Mouse (Mus musculus) left cerebral cortex, postnatal 4 days (tissue): Measurements from ENCODE around the gene Cyp4a10. TPM values are rescaled to one million over a fixed set of nuclear protein-coding genes. Genes with fewer than 3 reads are reported as not detected.
A peak's percentile ranks its signal among the peaks of the same experiment; 100 is the strongest.
"Not testable (repeated sequence)": the region's sequence is repeated elsewhere in the genome, so short reads cannot be mapped to it uniquely, and the experiment has no call there.

Experiments
- DNase-seq: peaks from one replicate; pipeline ENCODE4 v3.0.0-alpha.2; 2022
- intact Hi-C: fragments of 180-260 bp; cut with DNase I; formaldehyde crosslinking; loops from one replicate; pipeline ENCODE4 v1.15.1; 2025
- total RNA-seq, 2 experiments: library from RNA; stranded (reverse); gene quantifications; 2 replicates each; pipeline ENCODE4 v1.2.3; 2021

Cyp4a10 gene
- total RNA-seq = not detected

GRCm38 (mm10) chr4:115518000-115518399 lies at the start of gene Cyp4a10:
Gene Cyp4a10, plus strand, starts transcription at chr4:115518264.
- intact Hi-C loops, DNase-seq: not testable (repeated sequence)

DNA sequence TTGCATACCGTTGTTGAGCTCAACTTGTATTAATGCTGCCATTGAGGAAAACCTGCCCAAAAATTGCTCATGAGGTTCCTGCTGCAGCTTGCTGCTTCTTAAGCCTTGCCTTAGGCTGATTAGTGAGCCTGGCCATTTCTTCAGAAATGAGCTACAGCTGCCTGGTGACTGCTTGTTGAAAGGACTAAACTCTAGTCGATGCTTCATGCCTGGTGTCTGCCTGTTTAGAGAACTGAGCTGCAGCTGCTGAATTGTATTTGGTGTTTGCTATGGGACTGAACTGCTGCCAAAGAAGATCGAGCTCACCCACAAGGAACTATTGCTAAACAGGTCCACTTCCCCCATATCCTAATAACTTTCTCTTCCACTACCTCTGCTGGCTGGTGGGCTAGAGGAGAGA lies 44.5 kb upstream of the Cyp4a10 start:
- DNase-seq, intact Hi-C loops: not testable (repeated sequence)

GRCm38 (mm10) chr4:115476051-115476450 lies 42.0 kb upstream of the Cyp4a10 start:
- peak; percentile 2 for DNase-seq
- intact Hi-C loops = not testable (repeated sequence)

- DNase-seq = no peak
- intact Hi-C loops = no loop called here
Measured at GRCm38 (mm10) chr4:115481006-115481652, 36.9 kb upstream of the Cyp4a10 start.

DNA sequence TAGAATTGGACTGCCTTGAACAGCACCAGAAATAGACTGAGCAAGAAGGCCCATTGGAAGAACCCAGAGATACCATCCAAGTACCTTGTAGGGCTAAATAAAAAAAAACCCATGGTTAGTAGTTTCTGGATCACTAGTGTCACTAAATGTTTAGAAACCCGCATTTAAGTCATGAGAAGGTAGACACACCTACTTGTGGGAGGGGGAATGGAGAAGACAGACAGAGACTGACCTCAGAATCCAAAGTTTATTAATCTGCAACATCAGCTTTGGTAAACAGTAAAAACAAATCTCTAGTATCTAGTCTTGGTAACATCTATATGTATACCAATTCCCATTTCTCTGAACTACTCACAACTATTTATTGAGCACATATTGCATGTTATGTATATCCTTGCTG lies 22.1 kb upstream of the Cyp4a10 start, which contains the start of gene Cyp4a14:
Cyp4a14 (minus strand) TSS at position 142 of the 400 bp plus-strand sequence.
- intact Hi-C loops = no loop called here
- no peak for DNase-seq

GRCm38 (mm10) chr4:115497466-115497865 lies 20.6 kb upstream of the Cyp4a10 start:
- intact Hi-C loops = no loop called here

DNA sequence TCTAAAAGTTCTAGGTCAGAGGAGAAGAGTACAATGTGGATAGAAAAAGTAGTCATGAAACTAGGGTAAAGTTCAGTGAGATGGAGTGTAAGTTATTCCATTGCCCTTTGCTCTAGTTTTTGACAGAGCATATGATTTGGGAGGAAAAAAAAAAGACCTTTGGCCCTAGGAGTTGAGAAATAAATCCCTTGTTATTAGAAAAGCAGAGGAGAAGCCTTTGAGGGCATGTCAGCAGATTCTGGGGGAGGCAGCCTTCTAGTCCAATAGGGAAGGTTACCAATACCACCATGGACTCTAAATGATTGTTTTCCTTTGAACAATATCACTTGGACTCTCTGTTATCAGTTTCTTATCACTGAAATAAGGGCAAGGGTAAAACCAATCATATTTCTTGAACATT lies 4.1 kb upstream of the Cyp4a10 start:
- intact Hi-C loops, DNase-seq: not testable (repeated sequence)

More at GRCm38 (mm10) chr4:115497466-115497865, 20.6 kb upstream of the Cyp4a10 start:
- DNase-seq = no peak

GRCm38 (mm10) chr4:115519444-115519843 lies 1.4 kb downstream of the Cyp4a10 start:
- intact Hi-C loops = no loop called here
- no peak for DNase-seq

- intact Hi-C loops = no loop called here
Measured at GRCm38 (mm10) chr4:115521766-115522165, 3.7 kb downstream of the Cyp4a10 start.

DNA sequence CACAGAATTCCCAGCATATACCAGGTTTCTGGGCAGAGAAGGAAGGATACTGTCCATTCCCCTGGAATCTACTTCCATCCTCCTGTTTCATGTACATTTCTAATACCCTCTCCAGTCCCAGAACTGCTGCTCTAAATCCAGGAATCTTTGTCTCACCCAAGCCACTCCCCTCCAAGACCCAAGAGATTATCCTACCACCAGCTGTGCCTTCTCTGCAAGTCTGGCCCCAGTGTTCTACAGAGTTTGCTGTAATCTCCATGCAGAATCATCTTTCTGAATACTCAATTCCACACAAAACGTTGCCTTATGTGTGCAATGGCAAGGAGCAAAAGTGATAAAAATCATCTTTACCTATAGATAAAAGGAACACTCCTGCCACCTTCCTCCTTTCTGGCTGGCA lies 27.0 kb downstream of the Cyp4a10 start:
- intact Hi-C loops = no loop called here
- DNase-seq = no peak

More at GRCm38 (mm10) chr4:115521766-115522165, 3.7 kb downstream of the Cyp4a10 start:
- no peak for DNase-seq

- no peak for DNase-seq
- intact Hi-C loops = no loop called here
Measured at GRCm38 (mm10) chr4:115546141-115546828, 28.2 kb downstream of the Cyp4a10 start.

GRCm38 (mm10) chr4:115552726-115553125 lies 34.7 kb downstream of the Cyp4a10 start:
- intact Hi-C loops = no loop called here

DNA sequence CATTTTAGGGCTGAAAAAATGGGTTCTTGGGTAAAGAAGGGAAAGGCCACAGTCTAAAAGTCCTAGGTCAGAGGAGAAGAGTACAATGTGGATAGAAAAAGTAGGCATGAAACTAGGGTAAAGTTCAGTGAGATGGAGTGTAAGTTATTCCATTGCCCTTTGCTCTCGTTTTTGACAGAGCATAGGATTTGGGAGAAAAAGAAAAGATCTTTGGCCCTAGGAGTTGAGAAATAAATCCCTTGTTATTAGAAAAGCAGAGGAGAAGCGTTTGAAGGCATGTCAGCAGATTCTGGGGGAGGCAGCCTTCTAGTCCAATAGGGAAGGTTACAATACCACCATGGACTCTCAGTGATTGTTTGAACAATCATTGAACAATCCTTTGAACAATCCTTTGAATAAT lies 37.4 kb downstream of the Cyp4a10 start:
- DNase-seq = no peak
- intact Hi-C loops = no loop called here

More at GRCm38 (mm10) chr4:115552726-115553125, 34.7 kb downstream of the Cyp4a10 start:
- no peak for DNase-seq

DNA sequence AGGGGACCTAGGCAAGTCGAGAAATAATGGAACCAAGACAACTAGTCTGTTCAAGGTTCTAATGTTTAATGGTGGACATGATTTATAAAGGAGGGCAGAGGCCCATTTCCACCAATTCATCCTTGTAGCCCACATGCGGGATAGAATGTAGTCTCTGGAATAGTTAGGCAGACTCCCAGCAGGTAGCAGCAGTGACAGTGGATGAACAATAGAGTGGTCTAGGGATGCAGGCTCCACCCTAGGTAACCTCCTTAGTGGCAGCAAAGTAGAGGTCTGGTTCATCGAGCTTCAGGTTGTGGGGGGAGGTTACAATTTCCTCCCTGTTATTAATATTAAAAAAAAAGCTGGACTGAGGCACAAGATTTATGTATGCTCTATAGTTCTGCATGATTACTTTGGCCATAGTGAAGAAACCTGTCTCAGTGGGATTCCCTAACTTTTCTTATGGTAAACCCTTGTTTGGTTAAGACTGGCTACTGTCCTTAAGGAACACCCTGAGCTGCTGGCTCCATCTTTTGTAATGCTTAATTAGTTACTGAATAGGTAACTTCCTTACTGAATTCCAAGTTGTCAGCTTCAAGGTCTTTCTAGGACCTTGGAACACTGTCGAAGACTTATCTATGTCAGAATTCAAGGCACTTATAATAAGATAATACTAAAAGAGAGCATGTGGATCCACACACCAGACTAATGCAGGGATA lies 39.9 kb downstream of the Cyp4a10 start:
- intact Hi-C loops = no loop called here
- no peak for DNase-seq

DNA sequence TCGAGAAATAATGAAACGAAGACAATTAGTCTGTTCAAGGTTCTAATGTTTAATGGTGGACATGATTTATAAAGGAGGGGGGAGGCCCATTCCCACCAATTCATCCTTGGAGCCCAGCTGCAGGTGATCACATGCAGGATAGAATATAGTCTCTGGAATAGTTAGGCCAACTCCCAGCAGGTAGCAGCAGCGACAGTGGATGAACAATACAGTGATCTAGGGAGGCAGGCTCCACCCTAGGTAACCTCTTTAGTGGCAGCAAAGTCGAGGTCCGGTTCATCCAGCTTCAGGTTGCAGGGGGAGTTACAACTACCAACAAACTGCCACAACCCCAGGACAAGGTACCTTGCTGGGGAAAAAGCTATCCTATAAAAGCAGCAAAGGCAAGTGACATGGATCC lies 43.2 kb downstream of the Cyp4a10 start:
- intact Hi-C loops, DNase-seq: not testable (repeated sequence)

- DNase-seq = no peak
- intact Hi-C loops = no loop called here
Measured at GRCm38 (mm10) chr4:115563401-115563800, 45.3 kb downstream of the Cyp4a10 start, which contains the start of gene Cyp4a31. Gene Cyp4a31, plus strand, starts transcription at chr4:115563649.

DNA sequence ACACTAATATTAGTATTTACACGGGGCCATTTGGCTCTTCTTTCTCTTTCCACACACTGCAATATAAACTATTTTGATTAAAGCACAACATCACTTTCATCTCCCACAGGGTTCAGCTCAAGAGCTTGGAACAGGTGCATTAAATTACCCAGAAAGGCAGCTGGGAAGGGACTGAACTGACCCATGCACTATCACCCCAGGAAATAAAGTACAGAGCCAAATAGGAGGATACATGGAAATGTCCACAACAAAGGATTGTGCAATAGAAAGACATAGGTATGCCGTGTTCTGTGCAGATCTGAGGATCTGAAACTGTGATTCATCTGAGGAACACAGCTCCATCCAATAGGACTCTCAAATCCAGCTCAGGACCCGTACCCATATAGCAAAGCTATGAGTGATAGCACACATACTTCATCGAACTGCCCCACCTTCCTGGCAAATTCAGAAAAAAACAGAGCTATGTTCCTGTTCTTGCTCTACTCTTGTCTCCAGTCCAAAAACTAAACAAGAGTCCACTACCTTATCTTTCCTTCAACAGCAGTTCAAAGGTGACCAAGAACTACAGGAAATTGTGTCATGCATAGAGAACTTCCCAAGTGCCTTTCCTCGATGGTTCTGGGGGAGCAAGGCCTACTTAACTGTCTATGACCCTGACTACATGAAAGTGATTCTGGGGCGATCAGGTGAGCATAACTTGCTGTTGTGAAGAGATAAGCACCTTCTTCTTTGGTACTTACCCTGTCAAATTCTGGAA lies 46.6 kb downstream of the Cyp4a10 start:
- DNase-seq, intact Hi-C loops: not testable (repeated sequence)

DNA sequence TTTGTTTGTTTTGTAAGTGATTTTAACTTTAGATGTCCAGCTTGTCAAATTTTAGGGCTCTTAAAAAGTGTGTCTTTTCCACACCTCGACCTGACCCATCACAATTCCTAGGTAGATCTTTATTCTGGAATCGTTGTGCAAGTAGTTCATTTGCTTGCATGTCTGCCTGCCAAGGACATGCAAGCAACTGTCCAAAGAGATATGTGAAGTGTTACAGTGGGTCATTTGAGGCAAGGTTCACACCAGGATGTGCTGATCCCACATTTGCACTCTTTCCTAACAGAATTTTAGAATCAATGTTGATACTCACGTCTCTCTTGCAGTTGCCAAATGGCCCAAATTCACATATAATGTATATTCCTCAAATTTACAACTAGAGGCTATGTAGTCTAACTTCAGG lies 57.2 kb downstream of the Cyp4a10 start:
- no peak for DNase-seq
- intact Hi-C loops = no loop called here

- intact Hi-C loops = no loop called here
- no peak for DNase-seq
Measured at GRCm38 (mm10) chr4:115575776-115576175, 57.7 kb downstream of the Cyp4a10 start.

DNA sequence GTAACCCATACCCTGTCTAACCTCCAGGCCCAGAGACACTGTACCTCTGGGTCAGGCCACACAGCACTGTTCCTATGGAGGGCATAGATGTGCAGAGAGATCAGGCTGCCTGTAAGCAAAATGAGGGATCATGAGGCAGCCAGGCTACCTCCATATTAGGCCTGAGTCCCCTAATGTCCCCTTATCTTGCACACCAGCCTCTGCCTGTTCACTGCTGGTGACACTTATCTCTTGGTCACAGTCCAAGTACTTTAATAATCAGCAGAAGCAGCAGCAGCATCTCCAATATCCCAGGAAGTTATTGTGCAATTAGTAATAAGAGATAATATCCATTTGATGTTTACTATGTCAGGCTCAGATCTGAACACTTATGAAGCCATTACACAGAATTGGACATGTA lies 65.0 kb downstream of the Cyp4a10 start:
- DNase-seq = no peak
- intact Hi-C loops = no loop called here
